Mouse (Mus musculus) forebrain, embryonic 10.5 days (tissue): ENCODE results near the gene Fads2. TPM values are rescaled to one million over a fixed set of nuclear protein-coding genes. Genes with fewer than 3 reads are reported as not detected.

ENCODE experiments used
- DNase-seq: peaks from one replicate; pipeline ENCODE4 v3.0.0-alpha.2; 2017; ENCODE audit warnings: low spot score; ENCODE audit errors: extremely low spot score
- H3K27ac ChIP-seq: fragments of 300-500 bp; sonication (generic); 2 replicates; pipeline ENCODE4 v1.5.1; 2016; ENCODE audit warnings: mild to moderate bottlenecking
- H3K27me3 ChIP-seq: fragments of 300-500 bp; sonication (generic); 2 replicates; pipeline ENCODE4 v1.6.1; 2016; ENCODE audit warnings: mild to moderate bottlenecking; ENCODE audit not compliant: poor library complexity, severe bottlenecking
- H3K36me3 ChIP-seq: fragments of 300-500 bp; sonication (generic); replicated peaks from 2 replicates; pipeline ENCODE4 v1.6.1; 2016; ENCODE audit warnings: mild to moderate bottlenecking, moderate library complexity
- H3K4me1 ChIP-seq: fragments of 300-500 bp; sonication (generic); 2 replicates; pipeline ENCODE4 v1.6.1; 2016
- H3K4me3 ChIP-seq: fragments of 300-500 bp; sonication (generic); 2 replicates; pipeline ENCODE4 v1.5.1; 2016; ENCODE audit warnings: mild to moderate bottlenecking, moderate library complexity
- H3K9me3 ChIP-seq: fragments of 300-500 bp; sonication (generic); 2 replicates; pipeline ENCODE4 v1.6.1; 2016; ENCODE audit warnings: mild to moderate bottlenecking, moderate library complexity
- WGBS: fragments of 180-500 bp; shearing (Covaris S2); methylation state at CpG from one replicate; pipeline ENCODE4 v1.1.7; 2016; 5-methylcytosine and 5-hydroxymethylcytosine counted together
- polyA plus RNA-seq: library from polyadenylated mRNA; unstranded; fragments of >200 nt; fragmentation: Nextera tagmentation; extraction: Ambion mirVana; gene quantifications from 2 replicates; pipeline ENCODE4 v1.2.1, GENCODE M21; 2016

Fads2 gene
- polyA plus RNA-seq, 1 experiment from 2014 or later, result 201 TPM

GRCm38 (mm10) chr19:10057486-10058351 is 43.8 kb downstream of the Fads2 start:
- no peak for DNase-seq
- no peak overlapping the region for H3K27ac ChIP-seq

GRCm38 (mm10) chr19:10056686-10057085 is 44.9 kb downstream of the Fads2 start:
- Histone ChIP-seq H3K36me3 (peaks cover 16% of the 10 kb centered on the region), H3K27ac (no peak overlapping the region), H3K4me3 (no peak overlapping the region), H3K4me1 (peaks cover 16% of the 10 kb centered on the region; the same call in 1 of the 2 replicates), H3K27me3 (no peaks in the 10 kb centered on the region), H3K9me3 (no peaks in the 10 kb centered on the region)
- 92% methylated on average over 3 of the region's 3 CpGs for WGBS
- DNase-seq, result no peak

More at GRCm38 (mm10) chr19:10057486-10058351, 43.8 kb downstream of the Fads2 start:
- no peaks in the 10 kb centered on the region for H3K27me3 ChIP-seq
- no peak overlapping the region for H3K4me3 ChIP-seq
- WGBS, result 84% methylated on average over 11 of the region's 11 CpGs
- no peaks in the 10 kb centered on the region for H3K9me3 ChIP-seq
- H3K36me3 ChIP-seq, result peaks cover 27% of the 10 kb centered on the region
- H3K4me1 ChIP-seq, result peaks cover 17% of the 10 kb centered on the region; the same call in 1 of the 2 replicates

GRCm38 (mm10) chr19:10055783-10056660 is 45.5 kb downstream of the Fads2 start:
- DNase-seq, result no peak
- 89% methylated on average over 22 of the region's 22 CpGs for WGBS
- Histone ChIP-seq H3K27me3 (no peaks in the 10 kb centered on the region), H3K36me3 (peaks cover 10% of the 10 kb centered on the region), H3K4me1 (peaks cover 11% of the 10 kb centered on the region; the same call in 1 of the 2 replicates), H3K4me3 (no peak overlapping the region), H3K27ac (no peak overlapping the region), H3K9me3 (no peaks in the 10 kb centered on the region)

- Histone ChIP-seq H3K9me3 (no peaks in the 10 kb centered on the region), H3K27me3 (no peaks in the 10 kb centered on the region), H3K4me1 (0 out of 2 replicates have a peak, but pooled peaks cover 7% of the 10 kb centered on the region), H3K36me3 (peaks cover 6% of the 10 kb centered on the region; the same call in 1 of the 2 replicates), H3K27ac (no peak overlapping the region), H3K4me3 (no peak overlapping the region)
- WGBS, result 77% methylated on average over 3 of the region's 3 CpGs
- no peak for DNase-seq
Measured at GRCm38 (mm10) chr19:10055261-10055660, 46.3 kb downstream of the Fads2 start.

GRCm38 (mm10) chr19:10054361-10055075 is 47.0 kb downstream of the Fads2 start:
- WGBS, result 87% methylated on average over 6 of the region's 6 CpGs
- peaks cover 6% of the 10 kb centered on the region; the same call in 1 of the 2 replicates for H3K36me3 ChIP-seq
- DNase-seq, result no peak
- no peaks in the 10 kb centered on the region for H3K27me3 ChIP-seq
- 0 out of 2 replicates have a peak, but pooled peaks cover 4% of the 10 kb centered on the region for H3K4me1 ChIP-seq
- no peak overlapping the region for H3K4me3 ChIP-seq
- H3K9me3 ChIP-seq, result no peaks in the 10 kb centered on the region
- H3K27ac ChIP-seq, result no peak overlapping the region

- no peak overlapping the region for H3K4me3 ChIP-seq
- H3K9me3 ChIP-seq, result no peaks in the 10 kb centered on the region
- no peak overlapping the region for H3K27ac ChIP-seq
- H3K27me3 ChIP-seq, result no peaks in the 10 kb centered on the region
- no peaks in the 10 kb centered on the region for H3K4me1 ChIP-seq
- DNase-seq, result no peak
- 90% methylated on average over 10 of the region's 10 CpGs for WGBS
- peaks cover 6% of the 10 kb centered on the region; the same call in 1 of the 2 replicates for H3K36me3 ChIP-seq
Measured at GRCm38 (mm10) chr19:10053692-10054260, 47.8 kb downstream of the Fads2 start.

GRCm38 (mm10) chr19:10052698-10053097 is 48.8 kb downstream of the Fads2 start:
- H3K4me3 ChIP-seq, result no peak overlapping the region
- H3K27me3 ChIP-seq, result no peaks in the 10 kb centered on the region
- H3K27ac ChIP-seq, result no peak overlapping the region
- 94% methylated on average over 4 of the region's 4 CpGs for WGBS
- H3K9me3 ChIP-seq, result no peaks in the 10 kb centered on the region
- no peaks in the 10 kb centered on the region for H3K4me1 ChIP-seq
- peaks cover 3% of the 10 kb centered on the region; the same call in 1 of the 2 replicates for H3K36me3 ChIP-seq
- DNase-seq, result no peak

- Histone ChIP-seq H3K36me3 (no peaks in the 10 kb centered on the region), H3K27me3 (peaks cover 4% of the 10 kb centered on the region; the same call in 1 of the 2 replicates), H3K27ac (no peak overlapping the region), H3K9me3 (no peaks in the 10 kb centered on the region), H3K4me3 (no peak overlapping the region), H3K4me1 (no peaks in the 10 kb centered on the region)
- DNase-seq, result no peak
- 76% methylated on average over 2 of the region's 2 CpGs for WGBS
Measured at GRCm38 (mm10) chr19:10050438-10050837, 51.1 kb downstream of the Fads2 start.

GRCm38 (mm10) chr19:10049533-10049932 is 52.0 kb downstream of the Fads2 start:
- no peak overlapping the region for H3K4me3 ChIP-seq
- DNase-seq, result no peak
- H3K27ac ChIP-seq, result no peak overlapping the region
- H3K9me3 ChIP-seq, result no peaks in the 10 kb centered on the region
- no peaks in the 10 kb centered on the region for H3K4me1 ChIP-seq
- peaks cover 4% of the 10 kb centered on the region; the same call in 1 of the 2 replicates for H3K27me3 ChIP-seq
- no peaks in the 10 kb centered on the region for H3K36me3 ChIP-seq

GRCm38 (mm10) chr19:10046983-10047382 is 54.6 kb downstream of the Fads2 start:
- Histone ChIP-seq H3K4me1 (peaks cover 6% of the 10 kb centered on the region), H3K4me3 (no peak overlapping the region), H3K27ac (no peak overlapping the region), H3K27me3 (peaks cover 24% of the 10 kb centered on the region), H3K36me3 (no peaks in the 10 kb centered on the region), H3K9me3 (no peaks in the 10 kb centered on the region)
- DNase-seq, result no peak
- WGBS, result 71% methylated on average over 3 of the region's 3 CpGs

GRCm38 (mm10) chr19:10046346-10046745 is 55.2 kb downstream of the Fads2 start:
- WGBS, result 82% methylated on average over 4 of the region's 4 CpGs
- peaks cover 29% of the 10 kb centered on the region for H3K27me3 ChIP-seq
- no peak for DNase-seq
- peaks cover 12% of the 10 kb centered on the region for H3K4me1 ChIP-seq
- no peak overlapping the region for H3K4me3 ChIP-seq
- H3K9me3 ChIP-seq, result no peaks in the 10 kb centered on the region
- H3K36me3 ChIP-seq, result no peaks in the 10 kb centered on the region
- no peak overlapping the region for H3K27ac ChIP-seq

- no peaks in the 10 kb centered on the region for H3K9me3 ChIP-seq
- WGBS, result 77% methylated on average over 2 of the region's 2 CpGs
- peaks cover 35% of the 10 kb centered on the region for H3K27me3 ChIP-seq
- no peak overlapping the region for H3K27ac ChIP-seq
- no peak for DNase-seq
- H3K36me3 ChIP-seq, result no peaks in the 10 kb centered on the region
- H3K4me3 ChIP-seq, result no peak overlapping the region
- peaks cover 19% of the 10 kb centered on the region for H3K4me1 ChIP-seq
Measured at GRCm38 (mm10) chr19:10045707-10046106, 55.8 kb downstream of the Fads2 start.
